11 mouse cellular contexts compared by ENCODE assay signal in the genomic region with DNA sequence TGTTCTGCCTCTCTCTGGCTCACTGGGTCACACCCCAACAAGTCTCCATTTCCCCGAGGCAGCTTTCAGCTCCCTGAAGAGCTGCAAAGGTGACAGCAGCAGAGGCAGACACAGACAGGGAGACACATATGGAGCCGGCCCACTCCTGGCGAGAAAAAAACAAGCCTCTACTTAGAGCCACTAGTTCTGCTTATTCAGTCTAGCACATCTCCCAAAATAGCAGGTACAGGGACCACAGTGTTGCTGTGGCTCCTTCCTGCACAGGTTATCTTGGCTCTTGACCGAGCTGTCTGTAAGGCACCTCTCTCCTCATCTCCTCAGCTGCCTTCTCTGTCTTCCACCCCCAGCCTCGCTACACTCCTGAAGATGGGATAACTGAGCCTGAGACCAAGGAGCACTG.
"Had no signal": no experiment of that assay in that cellular context is flagged by ENCODE, and none has a peak within 500 bp of the region (broad histone marks: within the 10 kb centered on the region; RNA-seq: fewer than 3 reads in every experiment).

No protein-coding gene starts in this region.

- ATAC-seq: intestine, embryonic 15.5 days; liver, postnatal 0 days; midbrain, embryonic 13.5 days had no signal

- DNase-seq: kidney, adult 18-20 months; kidney, postnatal 10 days; kidney, postnatal 4 days; liver; liver, embryonic 13.5 days; liver, postnatal 0 days; lung, postnatal 14 days; spleen, adult 18-20 months; thymus, postnatal 36 days had no signal
